Mouse (Mus musculus) hindbrain, postnatal 0 days (tissue): ENCODE measurements around the gene Nobox. TPM values are rescaled to one million over a fixed set of nuclear protein-coding genes. Genes with fewer than 3 reads are reported as not detected.

ENCODE experiments used
- ATAC-seq: fragments of 200-750 bp; cut with Nextera tagmentation; 2 replicates; pipeline ENCODE4 v1.8.0; 2017; ENCODE audit warnings: mild to moderate bottlenecking, moderate TSS enrichment, moderate library complexity
- DNase-seq: peaks from one replicate; pipeline ENCODE4 v3.0.0-alpha.2; 2015; ENCODE audit warnings: low spot score
- H3K27ac ChIP-seq: fragments of 300-500 bp; sonication (generic); 2 replicates; pipeline ENCODE4 v1.5.1; 2014; ENCODE audit warnings: mild to moderate bottlenecking
- H3K27me3 ChIP-seq: fragments of 300-500 bp; sonication (generic); 2 replicates; pipeline ENCODE4 v1.6.1; 2014; ENCODE audit warnings: low read length, mixed read lengths; ENCODE audit not compliant: insufficient read depth
- H3K36me3 ChIP-seq: fragments of 300-500 bp; sonication (generic); 2 replicates; pipeline ENCODE4 v1.6.1; 2014; ENCODE audit warnings: low read length, mixed read lengths; ENCODE audit not compliant: insufficient read depth
- H3K4me1 ChIP-seq: fragments of 300-500 bp; sonication (generic); 2 replicates; pipeline ENCODE4 v1.6.1; 2014; ENCODE audit warnings: antibody characterized with exemption, low read length, mixed read lengths; ENCODE audit not compliant: insufficient read depth
- H3K4me2 ChIP-seq: fragments of 300-500 bp; sonication (generic); 2 replicates; pipeline ENCODE4 v1.6.1; 2014; ENCODE audit warnings: low read depth, mild to moderate bottlenecking, low read length, moderate library complexity, mixed read lengths
- H3K4me3 ChIP-seq: fragments of 300-500 bp; sonication (generic); 2 replicates; pipeline ENCODE4 v1.5.1; 2014; ENCODE audit warnings: low read length
- H3K9ac ChIP-seq: fragments of 300-500 bp; sonication (generic); replicated peaks from 2 replicates; pipeline ENCODE4 v1.6.1; 2014; ENCODE audit warnings: mild to moderate bottlenecking, low read length, moderate library complexity, mixed read lengths
- H3K9me3 ChIP-seq: fragments of 300-500 bp; sonication (generic); 2 replicates; pipeline ENCODE4 v1.6.1; 2016; ENCODE audit warnings: low read length, mixed read lengths
- CTCF ChIP-seq: IDR thresholded peaks from 2 replicates; pipeline ENCODE4 v1.5.1; 2016; ENCODE audit warnings: antibody characterized with exemption, control low read depth, low read depth
- WGBS: fragments of 180-500 bp; shearing (Covaris S2); extraction: QIAGEN DNeasy Blood & Tissue Kit; methylation state at CpG from one replicate; pipeline ENCODE4 v1.1.7; 2014; 5-methylcytosine and 5-hydroxymethylcytosine counted together
- polyA plus RNA-seq: library from polyadenylated mRNA; unstranded; fragments of >200 nt; fragmentation: Nextera tagmentation; extraction: Ambion mirVana; gene quantifications from 2 replicates; pipeline ENCODE4 v1.2.1, GENCODE M21; 2015
- total RNA-seq: library from RNA; depleted of rRNA; stranded (reverse); fragments of >200 nt; gene quantifications from 2 replicates; pipeline ENCODE4 v1.2.3, GENCODE M21; 2014; rRNA removed

Nobox gene
- total and polyA plus RNA-seq, 2 experiments from 2014 or later = not detected

GRCm38 (mm10) chr6:43278247-43278646 lies 31.1 kb downstream of the Nobox start:
- DNase-seq = peak; percentile 32
- no peaks in the 10 kb centered on the region for H3K36me3 ChIP-seq
- ATAC-seq = no peak
- H3K4me1 ChIP-seq = no peaks in the 10 kb centered on the region
- no peak overlapping the region for H3K27ac ChIP-seq
- no peaks in the 10 kb centered on the region for H3K9me3 ChIP-seq
- H3K9ac ChIP-seq = no peak overlapping the region
- H3K4me3 ChIP-seq = no peak overlapping the region
- peak; percentile 59 for TF ChIP-seq CTCF
- no peak overlapping the region for H3K4me2 ChIP-seq
- H3K27me3 ChIP-seq = no peaks in the 10 kb centered on the region

- Histone ChIP-seq H3K9ac (no peak overlapping the region), H3K36me3 (no peaks in the 10 kb centered on the region), H3K4me1 (no peaks in the 10 kb centered on the region), H3K27ac (no peak overlapping the region), H3K27me3 (no peaks in the 10 kb centered on the region), H3K4me2 (no peak overlapping the region), H3K4me3 (no peak overlapping the region), H3K9me3 (no peaks in the 10 kb centered on the region)
- ATAC-seq (no peak), DNase-seq (no peak)
- no peak for TF ChIP-seq CTCF
- 85% methylated on average over 4 of the region's 4 CpGs for WGBS
These were observed 35.2 kb downstream of the Nobox start for GRCm38 (mm10) chr6:43274123-43274522.

- Histone ChIP-seq H3K4me1 (no peaks in the 10 kb centered on the region), H3K9ac (no peak overlapping the region), H3K4me3 (no peak overlapping the region), H3K36me3 (no peaks in the 10 kb centered on the region), H3K27ac (no peak overlapping the region), H3K27me3 (no peaks in the 10 kb centered on the region), H3K4me2 (no peak overlapping the region), H3K9me3 (no peaks in the 10 kb centered on the region)
- no peak for DNase-seq
- no peak for ATAC-seq
- no peak for TF ChIP-seq CTCF
These were observed 36.8 kb downstream of the Nobox start for GRCm38 (mm10) chr6:43272597-43272996.

- 0 out of 2 replicates have a peak, but pooled peaks have one; percentile 40 for ATAC-seq
- H3K9ac ChIP-seq = 0 out of 2 replicates have a peak overlapping the region, but pooled peaks have one; percentile 53
- 20% methylated on average over 8 of the region's 8 CpGs for WGBS
These were observed 43.0 kb downstream of the Nobox start for GRCm38 (mm10) chr6:43266356-43266755.

GRCm38 (mm10) chr6:43265363-43266041 lies 43.9 kb downstream of the Nobox start, which contains the start of gene Arhgef5:
TSS of gene Arhgef5 (plus strand) at chr6:43265582.
- Histone ChIP-seq H3K27me3 (peaks cover 9% of the 10 kb centered on the region; the same call in 1 of the 2 replicates), H3K9me3 (no peaks in the 10 kb centered on the region), H3K27ac (peak within 1 kb of the TSS; percentile 17; the same call in 1 of the 2 replicates), H3K4me3 (peak within 1 kb of the TSS; percentile 47), H3K9ac (peak within 1 kb of the TSS; percentile 53), H3K4me1 (no peaks in the 10 kb centered on the region), H3K4me2 (peak within 1 kb of the TSS; percentile 82), H3K36me3 (no peaks in the 10 kb centered on the region)
- ATAC-seq (peak; percentile 64), DNase-seq (peak; percentile 7)
- no peak for TF ChIP-seq CTCF
- under 1% methylated on average over 48 of the region's 48 CpGs for WGBS

More at GRCm38 (mm10) chr6:43266356-43266755, 43.0 kb downstream of the Nobox start:
- Histone ChIP-seq H3K36me3 (no peaks in the 10 kb centered on the region), H3K4me1 (no peaks in the 10 kb centered on the region), H3K27me3 (peaks cover 9% of the 10 kb centered on the region; the same call in 1 of the 2 replicates), H3K9me3 (no peaks in the 10 kb centered on the region), H3K27ac (peak overlapping the region; percentile 17; the same call in 1 of the 2 replicates), H3K4me3 (peak overlapping the region; percentile 47), H3K4me2 (peak overlapping the region; percentile 82)
- peak; percentile 19; the same call in 1 of the 2 replicates for TF ChIP-seq CTCF
- DNase-seq = peak; percentile 1

GRCm38 (mm10) chr6:43260756-43261155 lies 48.6 kb downstream of the Nobox start:
- Histone ChIP-seq H3K27ac (no peak overlapping the region), H3K4me3 (no peak overlapping the region), H3K27me3 (peaks cover 3% of the 10 kb centered on the region; the same call in 1 of the 2 replicates), H3K36me3 (no peaks in the 10 kb centered on the region), H3K4me1 (no peaks in the 10 kb centered on the region), H3K4me2 (no peak overlapping the region), H3K9me3 (no peaks in the 10 kb centered on the region), H3K9ac (no peak overlapping the region)
- 62% methylated on average over 2 of the region's 2 CpGs for WGBS
- DNase-seq (no peak), ATAC-seq (no peak)
- no peak for TF ChIP-seq CTCF

- no peaks in the 10 kb centered on the region for H3K9me3 ChIP-seq
- H3K4me3 ChIP-seq = no peak overlapping the region
- H3K9ac ChIP-seq = no peak overlapping the region
- no peaks in the 10 kb centered on the region for H3K36me3 ChIP-seq
- no peak overlapping the region for H3K27ac ChIP-seq
- DNase-seq = peak; percentile 28
- peak; percentile 68 for TF ChIP-seq CTCF
- 0 out of 2 replicates have a peak, but pooled peaks have one; percentile 10 for ATAC-seq
- H3K4me2 ChIP-seq = no peak overlapping the region
- no peaks in the 10 kb centered on the region for H3K4me1 ChIP-seq
- WGBS = 61% methylated on average over 7 of the region's 7 CpGs
- no peaks in the 10 kb centered on the region for H3K27me3 ChIP-seq
These were observed 55.0 kb downstream of the Nobox start for GRCm38 (mm10) chr6:43254193-43254926.

Other genes with a start within 250 kb of the Nobox start
- gene Olfr441, start 203.2 kb downstream of the Nobox start, total RNA-seq = not detected in 2 replicates
- not detected in 2 replicates for gene Olfr441, start 203.2 kb downstream of the Nobox start, polyA plus RNA-seq
- gene Olfr237-ps1, start 163.0 kb downstream of the Nobox start, total RNA-seq = not detected in 2 replicates
- gene Olfr237-ps1, start 163.0 kb downstream of the Nobox start, polyA plus RNA-seq = not detected in 2 replicates
- not detected in 2 replicates for gene Olfr437, start 146.3 kb downstream of the Nobox start, total RNA-seq
- gene Olfr437, start 146.3 kb downstream of the Nobox start, polyA plus RNA-seq = not detected in 2 replicates
- 0.05 TPM in 1 of 2 replicates, not detected in the other for gene Olfr13, start 137.4 kb downstream of the Nobox start, total RNA-seq
- not detected in 2 replicates for gene Olfr13, start 137.4 kb downstream of the Nobox start, polyA plus RNA-seq
- not detected in 2 replicates for gene Olfr435, start 112.4 kb downstream of the Nobox start, total RNA-seq
- gene Olfr435, start 112.4 kb downstream of the Nobox start, polyA plus RNA-seq = not detected in 2 replicates
- gene Olfr434, start 96.5 kb downstream of the Nobox start, total RNA-seq = not detected in 2 replicates
- not detected in 2 replicates for gene Olfr434, start 96.5 kb downstream of the Nobox start, polyA plus RNA-seq
- gene Olfr47, start 78.0 kb downstream of the Nobox start, total RNA-seq = not detected in 2 replicates
- gene Olfr47, start 78.0 kb downstream of the Nobox start, polyA plus RNA-seq = not detected in 2 replicates
- 4.9 and 6.2 TPM in 2 replicates for gene Arhgef5, start 44.0 kb downstream of the Nobox start, total RNA-seq
- 1.4 and 1.8 TPM in 2 replicates for gene Arhgef5, start 44.0 kb downstream of the Nobox start, polyA plus RNA-seq